Mouse (Mus musculus): ENCODE results near the gene Helz2.
"Not testable (repeated sequence)": the region's sequence is repeated elsewhere in the genome, so short reads cannot be mapped to it uniquely, and the experiment has no call there.

Gene Helz2

DNA sequence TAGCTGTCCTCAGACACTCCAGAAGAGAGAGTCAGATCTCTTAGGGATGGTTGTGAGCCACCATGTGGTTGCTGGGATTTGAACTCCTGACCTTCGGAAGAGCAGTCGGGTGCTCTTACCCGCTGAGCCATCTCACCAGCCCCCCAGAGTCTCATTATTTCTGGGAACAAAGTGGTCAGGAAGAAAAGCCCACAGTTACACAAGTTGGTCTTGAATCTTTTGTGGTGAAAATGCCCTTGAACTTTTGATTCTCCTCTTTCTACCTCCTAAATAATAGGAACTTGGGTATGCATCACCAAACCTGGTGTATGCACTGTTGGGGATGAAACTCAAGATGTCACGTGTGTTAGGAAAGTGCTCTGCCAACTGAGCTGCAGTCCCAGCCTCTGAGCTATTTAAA, 49.9 kb downstream of the Helz2 start:
- DNase-seq = no peak

DNA sequence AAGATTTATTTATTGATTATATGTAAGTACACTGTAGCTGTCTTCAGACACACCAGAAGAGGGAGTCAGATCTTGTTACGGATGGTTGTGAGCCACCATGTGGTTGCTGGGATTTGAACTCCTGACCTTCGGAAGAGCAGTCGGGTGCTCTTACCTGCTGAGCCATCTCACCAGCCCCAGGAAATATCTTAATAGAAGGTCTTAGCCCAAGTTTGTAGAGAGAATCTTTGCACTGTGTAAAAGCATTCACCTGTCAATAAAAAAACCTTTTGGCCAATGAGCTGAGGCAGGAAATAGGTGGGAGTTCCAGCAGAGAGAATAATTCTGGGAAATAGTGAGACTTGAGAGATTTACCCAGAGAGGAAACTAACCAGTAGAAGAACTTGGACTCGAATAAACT, 50.4 kb downstream of the Helz2 start:
- DNase-seq = not testable (repeated sequence)

DNA sequence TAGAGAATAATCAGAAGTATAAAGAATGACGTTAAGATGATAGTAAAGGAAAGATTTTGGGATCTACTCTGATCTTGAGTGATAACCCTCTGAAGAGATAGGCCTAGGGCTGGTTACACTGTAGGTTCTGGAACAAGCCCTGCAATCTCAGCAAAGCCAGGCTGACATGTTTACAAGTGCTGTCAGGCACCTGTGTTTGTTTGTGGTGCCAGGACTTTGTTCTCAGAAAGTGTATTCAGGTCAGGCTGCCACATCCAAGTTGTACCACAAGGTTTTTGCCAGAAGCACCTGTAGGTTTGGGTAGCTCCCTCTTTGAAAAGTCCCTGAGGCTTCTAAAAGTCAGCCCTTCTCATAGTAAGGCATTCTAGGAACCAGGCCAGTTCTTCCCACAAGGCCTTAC, 52.5 kb downstream of the Helz2 start:
- no peak for DNase-seq

DNA sequence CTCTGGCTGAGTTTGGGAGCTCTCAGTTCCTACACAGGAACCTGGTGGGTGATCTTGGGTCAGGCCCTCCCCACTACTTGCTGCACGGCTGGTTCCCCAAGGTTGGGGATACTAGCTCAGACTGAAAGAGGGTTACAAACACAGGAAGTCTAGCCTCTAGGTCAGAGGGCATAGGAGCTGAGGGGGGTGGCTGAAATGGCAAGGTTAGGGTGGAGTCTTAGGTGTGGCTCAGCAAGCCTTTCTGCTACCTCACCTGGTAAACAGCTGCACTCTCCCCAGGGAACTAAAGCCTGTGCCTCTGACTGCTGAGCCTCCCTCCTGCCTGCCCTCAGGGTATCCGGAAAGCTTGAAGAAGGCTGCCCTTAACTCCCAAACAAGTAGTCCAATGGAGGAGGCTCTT, 53.1 kb downstream of the Helz2 start:
- peak; percentile 53 to 64 for DNase-seq

DNA sequence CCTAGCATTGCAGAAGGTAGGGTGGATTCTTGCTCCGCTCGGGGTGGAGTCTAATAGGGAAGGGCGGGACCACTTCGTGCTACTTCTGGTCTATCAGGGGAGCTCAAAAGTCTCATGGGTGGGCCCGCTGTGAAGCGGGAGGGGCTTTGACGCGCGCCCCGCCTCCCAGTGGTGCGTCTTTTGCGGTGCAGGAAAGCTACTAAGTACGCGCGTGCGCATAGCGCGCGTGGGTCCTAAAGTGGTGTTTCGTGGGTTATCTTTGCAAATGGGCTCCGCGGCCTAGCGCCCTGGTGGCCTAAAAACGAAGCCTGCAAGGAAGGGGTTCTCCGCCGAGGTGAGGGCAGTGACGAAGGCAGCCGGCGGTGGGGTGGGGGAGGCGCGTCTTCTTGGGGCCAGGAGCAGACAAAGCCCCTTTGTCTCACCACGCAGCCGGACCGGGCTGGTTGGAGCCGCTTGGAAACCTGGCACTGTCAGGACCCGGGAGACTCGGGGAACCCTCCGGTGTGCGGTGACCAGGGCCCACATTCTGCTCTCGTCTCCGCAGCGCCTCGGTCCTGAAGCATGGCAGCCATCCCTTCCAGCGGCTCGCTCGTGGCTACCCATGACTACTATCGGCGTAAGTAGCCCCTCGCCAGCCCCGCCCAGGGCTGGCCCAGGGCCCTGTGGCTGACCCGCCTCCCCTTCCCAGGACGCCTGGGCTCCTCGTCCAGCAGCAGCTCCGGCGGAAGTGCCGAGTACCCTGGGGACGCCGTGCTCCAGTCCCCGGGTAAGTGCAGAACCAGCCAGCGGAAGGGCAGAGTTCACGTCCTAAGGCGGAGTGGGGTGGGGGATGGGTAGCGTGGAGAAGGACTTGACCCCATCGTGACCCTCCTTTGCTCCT, 54.5 kb downstream of the Helz2 start, which contains the start of gene Ppdpf:
TSS of gene Ppdpf (plus strand) at position 127 of the 880 bp plus-strand sequence.
- peak; percentile 95 to 96 for DNase-seq

DNA sequence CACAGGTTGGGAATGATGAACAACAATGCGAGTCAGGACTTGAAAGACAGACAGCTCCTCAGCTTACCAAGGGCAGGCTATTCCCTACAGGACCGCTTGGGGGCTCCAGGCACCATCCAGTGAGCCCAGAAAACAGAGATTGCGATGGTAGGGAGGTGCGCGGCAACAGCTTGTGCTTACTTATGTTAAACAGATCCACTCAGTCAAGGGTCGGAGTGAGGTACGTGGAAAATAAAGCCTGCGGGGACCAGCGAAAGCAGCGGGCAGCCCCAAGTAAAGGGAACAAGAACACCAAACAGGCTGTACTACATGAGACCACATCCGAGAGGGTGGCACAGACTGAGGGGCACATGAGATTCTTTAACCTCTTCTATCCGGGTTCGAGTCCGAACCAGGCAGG, 55.2 kb downstream of the Helz2 start:
- peak; percentile 82 to 86 for DNase-seq

DNA sequence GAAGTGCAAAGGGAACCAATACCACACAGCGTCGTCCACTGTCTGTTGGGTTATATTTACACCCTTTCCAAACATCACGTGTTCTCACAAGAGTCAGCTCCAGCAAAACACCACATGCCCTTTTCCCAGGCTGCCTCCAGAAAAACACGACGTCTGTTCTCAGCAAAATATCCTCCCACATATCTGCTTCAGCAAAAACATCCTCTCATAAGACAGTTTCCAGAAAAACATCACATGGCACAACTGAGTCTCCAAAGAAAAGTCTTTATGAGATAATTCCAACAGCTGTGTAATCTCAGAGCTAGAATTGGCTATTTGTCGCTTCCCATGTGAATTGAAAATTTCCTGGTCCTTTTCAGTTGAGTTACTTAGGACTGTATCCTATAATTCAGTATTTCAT, 60.9 kb downstream of the Helz2 start:
- DNase-seq = no peak

DNA sequence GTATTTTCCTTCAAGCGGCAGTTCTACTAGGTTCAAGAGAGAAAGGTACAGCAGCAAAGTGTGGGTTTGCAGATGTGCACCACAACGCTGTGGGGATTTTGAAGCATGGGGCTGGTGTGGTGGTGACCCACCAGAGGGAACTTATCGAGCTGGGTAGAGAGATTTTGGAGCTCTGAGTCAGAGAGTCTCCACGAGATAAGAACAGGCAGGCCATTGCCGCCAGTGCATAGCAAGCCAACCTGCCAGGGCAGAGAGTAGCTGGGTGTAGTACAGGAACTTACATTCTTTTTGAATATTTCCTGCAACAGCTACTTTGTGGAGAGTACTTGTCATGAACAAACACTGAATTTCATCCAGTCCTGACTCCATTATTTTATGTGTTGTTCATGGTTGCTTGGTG, 63.4 kb downstream of the Helz2 start:
- DNase-seq = no peak

DNA sequence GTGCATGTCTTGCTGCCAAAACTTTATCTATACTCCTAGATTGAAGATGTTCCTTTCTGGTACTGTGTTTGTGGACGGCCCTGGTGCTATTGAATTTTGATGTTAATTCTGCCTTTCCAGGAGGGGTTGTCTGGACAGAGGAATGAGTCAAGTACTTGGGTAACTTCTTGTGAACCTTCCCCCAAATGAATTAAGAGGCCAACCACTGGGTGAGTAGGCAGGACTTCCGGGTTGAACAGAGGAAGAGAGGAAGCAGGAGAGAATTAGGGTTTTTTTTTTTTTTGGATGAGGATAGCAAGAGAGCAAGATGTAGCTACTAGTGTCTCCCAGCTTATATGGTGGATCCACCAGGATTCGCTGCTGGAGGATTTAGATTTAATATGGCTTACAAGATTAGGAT, 63.8 kb downstream of the Helz2 start:
- DNase-seq = no peak
